Mouse (Mus musculus) left cerebral cortex, postnatal 25 days (tissue): ENCODE data around the gene Rabl6. TPM values are rescaled to one million over a fixed set of nuclear protein-coding genes. Genes with fewer than 3 reads are reported as not detected.
"Not testable (repeated sequence)": the region's sequence is repeated elsewhere in the genome, so short reads cannot be mapped to it uniquely, and the experiment has no call there.

Experiments used
- DNase-seq, 2 experiments: peaks; one replicate each; pipeline ENCODE4 v3.0.0; 2022; ENCODE audit warnings: low spot score in 2 of 2, mixed read lengths in 1 of 2
- intact Hi-C: fragments of 180-260 bp; cut with DNase I; formaldehyde crosslinking; loops from one replicate; pipeline ENCODE4 v1.15.1; 2025
- total RNA-seq, 2 experiments: library from RNA; stranded (reverse); gene quantifications; 2 replicates each; pipeline ENCODE4 v1.2.3; 2021

Rabl6 gene
- total RNA-seq, 2 experiments from 2014 or later: 136 to 152 TPM

DNA sequence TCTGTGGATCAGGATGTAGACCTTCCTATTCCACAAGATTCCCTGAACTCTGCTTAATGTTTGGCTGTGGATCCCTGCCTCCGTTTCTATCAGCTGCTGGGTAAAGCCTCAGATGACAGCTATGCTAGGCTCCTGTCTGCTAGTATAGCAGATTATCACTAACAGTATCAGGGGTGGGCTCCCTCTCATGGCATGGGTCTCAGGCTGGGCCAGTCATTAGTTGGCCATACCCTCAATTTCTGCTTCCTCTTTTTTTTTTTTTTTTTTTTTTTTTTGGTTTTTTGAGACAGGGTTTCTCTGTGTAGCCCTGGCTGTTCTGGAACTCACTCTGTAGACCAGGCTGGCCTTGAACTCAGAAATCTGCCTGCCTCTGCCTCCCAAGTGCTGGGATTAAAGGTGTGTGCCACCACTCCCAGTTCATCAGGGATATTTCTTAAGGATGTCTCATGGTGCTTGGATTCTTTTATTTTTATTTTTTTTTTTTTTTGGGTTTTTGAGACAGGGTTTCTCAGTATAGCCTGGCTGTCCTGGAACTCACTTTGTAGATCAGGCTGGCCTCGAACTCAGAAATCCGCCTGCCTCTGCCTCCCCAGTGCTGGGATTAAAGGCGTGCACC is 55.0 kb downstream of the Rabl6 start:
- intact Hi-C loops, DNase-seq: not testable (repeated sequence)

DNA sequence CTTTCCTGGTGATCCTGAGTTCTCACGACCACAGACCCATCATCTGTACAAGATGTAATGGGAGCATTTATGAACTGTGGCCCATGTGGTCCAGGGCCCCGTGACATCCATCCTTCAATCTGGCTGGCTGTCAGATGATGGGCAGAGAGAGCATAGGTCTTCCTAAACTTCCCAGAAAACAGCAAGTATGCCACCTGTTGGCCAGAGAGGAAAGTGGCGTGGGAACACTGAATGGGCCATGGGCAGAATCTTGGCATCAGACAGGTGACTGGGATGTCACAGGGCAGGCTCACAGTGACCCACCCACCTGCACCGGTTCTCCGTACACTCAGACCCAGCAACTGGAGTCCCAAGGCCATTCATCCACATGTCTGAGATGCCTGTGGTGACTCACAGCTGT is 57.1 kb downstream of the Rabl6 start:
- intact Hi-C loops: no loop called here
- DNase-seq: peak in 1 of 2 experiments; percentile 49

- peak in 1 of 2 experiments; percentile 37 for DNase-seq
- intact Hi-C loops: no loop called here
These were observed 59.0 kb downstream of the Rabl6 start for GRCm38 (mm10) chr2:25549021-25549991.

DNA sequence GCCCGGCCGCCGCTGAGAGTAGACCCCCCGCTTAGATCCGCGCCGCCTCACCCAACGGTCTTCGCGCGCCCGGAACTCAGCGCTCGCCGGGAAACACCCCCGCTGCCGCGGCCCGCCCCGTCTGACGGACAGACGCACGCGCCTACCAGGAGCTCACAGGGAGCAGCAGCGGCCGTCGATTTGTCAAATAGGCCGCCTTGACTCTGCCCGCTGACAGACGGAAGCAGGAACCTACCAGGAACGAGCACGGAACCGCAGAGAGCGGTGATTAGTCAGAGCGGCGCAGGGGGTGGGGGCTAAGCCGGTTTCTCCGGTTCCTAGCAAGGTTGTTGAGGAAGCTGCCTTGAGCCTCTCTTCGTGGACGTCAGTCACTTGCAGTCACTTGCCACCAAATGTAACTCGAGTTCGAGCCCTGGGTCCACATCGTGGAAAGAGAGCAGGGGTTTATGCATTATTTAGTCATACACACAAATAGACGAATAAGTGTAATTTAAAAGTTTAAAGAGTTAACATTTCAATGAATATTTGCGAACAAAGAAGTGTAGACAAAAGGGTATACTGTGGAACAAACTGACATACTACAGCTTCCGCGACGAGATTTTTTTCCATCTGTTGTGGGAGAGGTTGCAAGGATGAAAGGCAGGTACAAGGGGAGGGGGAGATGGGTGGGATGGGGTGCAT is 61.4 kb downstream of the Rabl6 start, which contains the start of gene Traf2:
Traf2 (minus strand) TSS at position 130 of the 681 bp plus-strand sequence.
- DNase-seq: peak; percentile 99
- intact Hi-C loops: no loop called here

- peak; percentile 20 to 34 for DNase-seq
- intact Hi-C loops: no loop called here
These were observed 62.1 kb downstream of the Rabl6 start for GRCm38 (mm10) chr2:25545996-25546810.

GRCm38 (mm10) chr2:25541644-25542367 is 66.5 kb downstream of the Rabl6 start:
- DNase-seq: no peak
- intact Hi-C loops: no loop called here

- intact Hi-C loops: no loop called here
- no peak for DNase-seq
These were observed 67.8 kb downstream of the Rabl6 start for GRCm38 (mm10) chr2:25540541-25540948.

DNA sequence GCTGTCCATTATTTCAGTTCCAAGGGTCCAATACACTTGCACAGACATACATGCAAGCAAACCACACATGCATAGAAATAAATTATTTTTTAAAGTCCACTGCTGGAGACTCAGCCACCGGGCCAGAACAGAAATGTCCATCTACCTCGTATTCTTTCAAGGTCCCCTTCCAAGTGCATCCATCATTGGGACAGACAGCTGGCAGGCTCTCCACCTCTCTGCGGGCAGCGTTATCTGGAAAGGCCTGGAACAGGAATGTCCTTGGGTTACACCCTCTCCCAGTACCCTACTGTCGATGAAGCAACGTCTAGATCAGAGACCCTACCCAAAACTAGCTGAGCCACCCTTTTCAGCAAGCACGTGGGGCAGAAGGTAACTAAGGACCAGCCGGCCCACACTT is 71.8 kb downstream of the Rabl6 start:
- intact Hi-C loops: no loop called here
- DNase-seq: no peak

DNA sequence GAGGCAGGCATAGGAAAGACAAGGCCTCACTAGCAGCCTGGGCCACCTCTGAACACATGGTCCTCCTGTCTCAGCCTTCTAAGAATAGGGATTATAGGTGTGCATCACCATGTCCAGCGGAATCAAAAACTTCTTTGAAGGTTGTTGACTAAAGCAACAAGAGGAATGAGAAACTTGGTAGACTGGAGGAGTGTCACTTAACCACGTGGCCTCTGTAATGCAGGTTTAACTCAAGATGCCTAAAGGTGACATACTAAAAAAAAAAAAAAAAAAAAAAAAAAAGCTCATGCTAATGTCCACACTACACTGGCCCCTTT is 73.5 kb downstream of the Rabl6 start:
- no peak for DNase-seq
- intact Hi-C loops: no loop called here

- DNase-seq: peak in 1 of 2 experiments; percentile 25
- intact Hi-C loops: no loop called here
These were observed 74.0 kb downstream of the Rabl6 start for GRCm38 (mm10) chr2:25534178-25534865.

DNA sequence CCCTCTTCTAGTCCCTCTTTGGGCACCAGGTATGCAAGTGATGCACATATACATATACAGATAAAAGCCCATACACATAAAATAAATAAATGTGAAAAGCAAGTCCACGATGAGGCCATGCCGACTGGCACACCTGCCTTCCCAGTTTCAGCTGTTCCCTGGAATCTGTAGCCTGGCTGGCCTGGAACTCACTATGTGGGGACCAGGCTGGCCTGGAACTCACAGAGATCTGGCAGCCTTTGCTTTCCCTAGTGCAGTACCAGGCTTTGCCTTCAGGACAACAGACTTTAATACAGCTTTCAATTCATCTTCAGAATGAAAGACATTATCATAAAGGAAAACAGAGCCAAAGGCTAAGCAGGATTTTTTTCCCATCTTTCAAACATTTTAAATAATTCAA is 74.6 kb downstream of the Rabl6 start:
- DNase-seq: no peak
- intact Hi-C loops: no loop called here

Other genes starting within 250 kb of the Rabl6 start
- gene Uap1l1, start 242.8 kb downstream of the Rabl6 start, total RNA-seq: 10 to 100 TPM; 11.3 to 14.0 TPM
- gene Sapcd2, start 236.2 kb downstream of the Rabl6 start, total RNA-seq: 1 to 10 TPM; 1.9 to 2.5 TPM
- gene Entpd2, start 212.6 kb downstream of the Rabl6 start, total RNA-seq: 10 to 100 TPM; 11.7 to 13.2 TPM
- gene Npdc1, start 209.2 kb downstream of the Rabl6 start, total RNA-seq: 100 to 1,000 TPM; 331 to 339 TPM
- under 1 TPM; 0.32 to 0.37 TPM for gene Fut7, start 185.3 kb downstream of the Rabl6 start, total RNA-seq
- 100 to 1,000 TPM; 154 to 165 TPM for gene Abca2, start 179.8 kb downstream of the Rabl6 start, total RNA-seq
- under 1 TPM in 1 of 2 experiments, not detected in 1; 0.69 TPM for gene Clic3, start 151.7 kb downstream of the Rabl6 start, total RNA-seq
- gene Paxx, start 147.4 kb downstream of the Rabl6 start, total RNA-seq: 10 to 100 TPM; 68.6 to 81.0 TPM
- 1,000 to 10,000 TPM; 1,926 to 2,241 TPM for gene Ptgds, start 138.5 kb downstream of the Rabl6 start, total RNA-seq
- gene Lcn12, start 114.6 kb downstream of the Rabl6 start, total RNA-seq: not detected
- 100 to 1,000 TPM; 112 to 127 TPM for gene Fbxw5, start 107.8 kb downstream of the Rabl6 start, total RNA-seq
- 1 to 10 TPM; 1.1 to 1.7 TPM for gene C8g, start 106.8 kb downstream of the Rabl6 start, total RNA-seq
- gene Traf2, start 61.6 kb downstream of the Rabl6 start, total RNA-seq: 10 to 100 TPM in 1 of 2 experiments, 1 to 10 TPM in 1; 9.6 to 10.4 TPM
- gene Edf1, start 50.7 kb downstream of the Rabl6 start, total RNA-seq: 100 to 1,000 TPM; 202 to 214 TPM
- gene Mamdc4, start 33.7 kb downstream of the Rabl6 start, total RNA-seq: 1 to 10 TPM in 1 of 2 experiments, under 1 TPM in 1; 0.69 to 2.1 TPM
- 10 to 100 TPM; 73.8 to 74.3 TPM for gene Phpt1, start 33.3 kb downstream of the Rabl6 start, total RNA-seq
- 100 to 1,000 TPM; 109 to 120 TPM for gene Ajm1, start 26.8 kb downstream of the Rabl6 start, total RNA-seq
- not detected for gene Ccdc183, start 9.2 kb upstream of the Rabl6 start, total RNA-seq
- gene Tmem141, start 13.5 kb upstream of the Rabl6 start, total RNA-seq: 10 to 100 TPM; 26.7 to 27.7 TPM
- under 1 TPM; 0.44 to 0.55 TPM for gene Fcna, start 19.5 kb upstream of the Rabl6 start, total RNA-seq
- not detected for gene Lcn8, start 44.6 kb upstream of the Rabl6 start, total RNA-seq
- not detected for gene Lcn5, start 49.4 kb upstream of the Rabl6 start, total RNA-seq
- not detected for gene Lcn6, start 68.3 kb upstream of the Rabl6 start, total RNA-seq
- not detected for gene Lcn10, start 74.2 kb upstream of the Rabl6 start, total RNA-seq
- gene Obp2a, start 91.5 kb upstream of the Rabl6 start, total RNA-seq: not detected
- 10 to 100 TPM; 85.6 to 89.4 TPM for gene Bmyc, start 98.2 kb upstream of the Rabl6 start, total RNA-seq
- gene Obp2b, start 128.5 kb upstream of the Rabl6 start, total RNA-seq: not detected
- not detected for gene Lcn3, start 157.0 kb upstream of the Rabl6 start, total RNA-seq
- not detected for gene Lcn11, start 168.5 kb upstream of the Rabl6 start, total RNA-seq
- not detected for gene Gm13539, start 173.7 kb upstream of the Rabl6 start, total RNA-seq
- not detected for gene Glt6d1, start 207.3 kb upstream of the Rabl6 start, total RNA-seq
- gene Lcn9, start 214.6 kb upstream of the Rabl6 start, total RNA-seq: not detected
- not detected for gene Sohlh1, start 238.7 kb upstream of the Rabl6 start, total RNA-seq